Mouse (Mus musculus): ENCODE results near the gene Hoxb2. TPM values are rescaled to one million over a fixed set of nuclear protein-coding genes. Genes with fewer than 3 reads are reported as not detected.
A peak's percentile ranks its signal among the peaks of the same experiment; 100 is the strongest.

Gene Hoxb2
- polyA plus RNA-seq, 1 experiment from 2014 or later: 42.3 TPM

GRCm38 (mm10) chr11:96353939-96354338 is 3.6 kb downstream of the Hoxb2 start:
- H3K36me3 ChIP-seq (ENCODE audit: insufficient read depth, low read length): 0 out of 2 replicates have a peak, but pooled peaks cover 3% of the 10 kb centered on the region
- H3K9ac ChIP-seq (ENCODE audit: low read depth, low read length): peak overlapping the region; percentile 99
- 7% methylated on average over 8 of the region's 8 CpGs for WGBS
- peak overlapping the region; percentile 98 for H3K27ac ChIP-seq
- peak overlapping the region; percentile 92 for H3K4me2 ChIP-seq (ENCODE audit: low read length)
- no peaks in the 10 kb centered on the region for H3K9me3 ChIP-seq (replicated peaks; ENCODE audit: low read length)
- DNase-seq (ENCODE audit: low spot score) (no peak), ATAC-seq (replicated peaks; ENCODE audit: low FRiP score, low read depth) (no peak)
- H3K4me3 ChIP-seq (replicated peaks; ENCODE audit: low read depth, low read length): peak overlapping the region; percentile 89
- H3K27me3 ChIP-seq (ENCODE audit: insufficient read depth, low read length): no peaks in the 10 kb centered on the region
- peaks cover 24% of the 10 kb centered on the region for H3K4me1 ChIP-seq (replicated peaks; ENCODE audit: insufficient read depth, low read length)
- no peak for TF ChIP-seq CTCF (IDR thresholded peaks at IDR 0.05; ENCODE audit: low read depth)

- DNase-seq (ENCODE audit: low spot score) (peak; percentile 83), ATAC-seq (replicated peaks; ENCODE audit: low FRiP score, low read depth) (no peak)
Measured at GRCm38 (mm10) chr11:96354376-96354775, 4.1 kb downstream of the Hoxb2 start.

GRCm38 (mm10) chr11:96354801-96355311 is 4.5 kb downstream of the Hoxb2 start:
- no peaks in the 10 kb centered on the region for H3K9me3 ChIP-seq (replicated peaks; ENCODE audit: low read length)

More at GRCm38 (mm10) chr11:96354376-96354775, 4.1 kb downstream of the Hoxb2 start:
- TF ChIP-seq CTCF (IDR thresholded peaks at IDR 0.05; ENCODE audit: low read depth): no peak
- Histone ChIP-seq H3K36me3 (ENCODE audit: insufficient read depth, low read length) (0 out of 2 replicates have a peak, but pooled peaks cover 3% of the 10 kb centered on the region), H3K9ac (ENCODE audit: low read depth, low read length) (peak overlapping the region; percentile 99), H3K4me3 (replicated peaks; ENCODE audit: low read depth, low read length) (peak overlapping the region; percentile 89), H3K9me3 (replicated peaks; ENCODE audit: low read length) (no peaks in the 10 kb centered on the region), H3K27ac (peak overlapping the region; percentile 98), H3K4me1 (replicated peaks; ENCODE audit: insufficient read depth, low read length) (peaks cover 21% of the 10 kb centered on the region), H3K4me2 (ENCODE audit: low read length) (peak overlapping the region; percentile 92), H3K27me3 (ENCODE audit: insufficient read depth, low read length) (no peaks in the 10 kb centered on the region)
- 2% methylated on average over 25 of the region's 25 CpGs for WGBS

DNA sequence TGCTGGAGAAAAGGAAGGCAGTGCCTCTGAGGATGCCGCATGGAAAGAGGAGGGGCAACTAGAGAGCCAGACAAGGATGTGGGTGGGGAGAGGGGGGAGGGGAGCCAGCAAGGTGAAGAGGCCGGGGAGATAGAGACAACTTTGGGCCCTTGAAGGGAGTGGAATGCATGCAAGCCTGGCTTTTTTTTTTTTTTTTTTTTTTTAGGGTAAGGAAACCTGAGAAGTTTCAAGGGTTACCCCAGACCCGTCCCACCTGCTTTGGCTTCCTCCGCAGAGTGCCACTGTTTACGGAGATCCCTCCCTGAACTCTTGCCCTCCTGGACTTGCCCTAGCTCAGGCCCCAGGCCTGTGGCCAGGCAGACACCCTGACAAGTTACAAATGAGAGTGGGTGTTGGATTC is 13.5 kb downstream of the Hoxb2 start:
- no peak overlapping the region for H3K4me3 ChIP-seq (replicated peaks; ENCODE audit: low read depth, low read length)
- no peak overlapping the region for H3K4me2 ChIP-seq (ENCODE audit: low read length)
- no peaks in the 10 kb centered on the region for H3K36me3 ChIP-seq (ENCODE audit: insufficient read depth, low read length)
- TF ChIP-seq CTCF (IDR thresholded peaks at IDR 0.05; ENCODE audit: low read depth): no peak
- peak; percentile 49; the same call in 1 of the 2 replicates for ATAC-seq (replicated peaks; ENCODE audit: low FRiP score, low read depth)
- H3K4me1 ChIP-seq (replicated peaks; ENCODE audit: insufficient read depth, low read length): peaks cover 3% of the 10 kb centered on the region; the same call in 1 of the 2 replicates
- no peaks in the 10 kb centered on the region for H3K9me3 ChIP-seq (replicated peaks; ENCODE audit: low read length)
- DNase-seq (ENCODE audit: low spot score): no peak
- H3K9ac ChIP-seq (ENCODE audit: low read depth, low read length): no peak overlapping the region
- no peak overlapping the region for H3K27ac ChIP-seq
- WGBS: 15% methylated on average over 5 of the region's 5 CpGs
- H3K27me3 ChIP-seq (ENCODE audit: insufficient read depth, low read length): no peaks in the 10 kb centered on the region; the same call in 1 of the 2 replicates

More at GRCm38 (mm10) chr11:96354801-96355311, 4.5 kb downstream of the Hoxb2 start:
- Histone ChIP-seq H3K27ac (peak overlapping the region; percentile 98), H3K4me3 (replicated peaks; ENCODE audit: low read depth, low read length) (peak overlapping the region; percentile 89), H3K9ac (ENCODE audit: low read depth, low read length) (peak overlapping the region; percentile 99), H3K4me2 (ENCODE audit: low read length) (peak overlapping the region; percentile 92), H3K36me3 (ENCODE audit: insufficient read depth, low read length) (0 out of 2 replicates have a peak, but pooled peaks cover 3% of the 10 kb centered on the region), H3K4me1 (replicated peaks; ENCODE audit: insufficient read depth, low read length) (peaks cover 21% of the 10 kb centered on the region), H3K27me3 (ENCODE audit: insufficient read depth, low read length) (no peaks in the 10 kb centered on the region)
- ATAC-seq (replicated peaks; ENCODE audit: low FRiP score, low read depth) (no peak), DNase-seq (ENCODE audit: low spot score) (peak; percentile 61)
- WGBS: 10% methylated on average over 9 of the region's 9 CpGs
- TF ChIP-seq CTCF (IDR thresholded peaks at IDR 0.05; ENCODE audit: low read depth): no peak

- 26% methylated on average over 26 of the region's 26 CpGs for WGBS
- peak within 1 kb of the TSS; percentile 32 for H3K9ac ChIP-seq (ENCODE audit: low read depth, low read length)
Measured at GRCm38 (mm10) chr11:96365441-96366091, 15.2 kb downstream of the Hoxb2 start, which contains the start of gene Hoxb1. TSS of gene Hoxb1 (plus strand) at chr11:96365752.

More at GRCm38 (mm10) chr11:96365441-96366091, 15.2 kb downstream of the Hoxb2 start, which contains the start of gene Hoxb1:
- no peak for TF ChIP-seq CTCF (IDR thresholded peaks at IDR 0.05; ENCODE audit: low read depth)
- peak within 1 kb of the TSS; percentile 46 for H3K4me2 ChIP-seq (ENCODE audit: low read length)
- no peaks in the 10 kb centered on the region for H3K9me3 ChIP-seq (replicated peaks; ENCODE audit: low read length)
- H3K27ac ChIP-seq: no peak within 1 kb of the TSS
- peak within 1 kb of the TSS; percentile 10; the same call in 1 of the 2 replicates for H3K4me3 ChIP-seq (replicated peaks; ENCODE audit: low read depth, low read length)
- ATAC-seq (replicated peaks; ENCODE audit: low FRiP score, low read depth) (no peak), DNase-seq (ENCODE audit: low spot score) (no peak)
- no peaks in the 10 kb centered on the region; the same call in 1 of the 2 replicates for H3K27me3 ChIP-seq (ENCODE audit: insufficient read depth, low read length)
- no peaks in the 10 kb centered on the region for H3K36me3 ChIP-seq (ENCODE audit: insufficient read depth, low read length)
- H3K4me1 ChIP-seq (replicated peaks; ENCODE audit: insufficient read depth, low read length): peaks cover 3% of the 10 kb centered on the region; the same call in 1 of the 2 replicates
